Mouse (Mus musculus) adrenal gland, adult 18-20 months (tissue): ENCODE results near the gene Olfr972. TPM values are rescaled to one million over a fixed set of nuclear protein-coding genes. Genes with fewer than 3 reads are reported as not detected.
"Not testable (repeated sequence)": the region's sequence is repeated elsewhere in the genome, so short reads cannot be mapped to it uniquely, and the experiment has no call there.

Experiments
- DNase-seq, 2 experiments: peaks; one replicate each; pipeline ENCODE4 v3.0.0; 2021 to 2022; ENCODE audit warnings: low spot score in 2 of 2
- long read RNA-seq, 2 experiments: library from polyadenylated mRNA; stranded (forward); transcript quantifications; one replicate each; pipeline ENCODE4 v2.0.0; 2021
- total RNA-seq, 2 experiments: library from RNA; stranded (reverse); gene quantifications; 1 replicate in 1 of 2; 2 replicates in 1 of 2; pipeline ENCODE4 v1.2.3; 2021

The Olfr972 gene
- not detected for total RNA-seq
- long read RNA-seq, experiment 1, result 0 reads
- long read RNA-seq, experiment 2, result 0 reads

GRCm38 (mm10) chr9:39866122-39866521 is at the start of gene Olfr972:
Olfr972 (plus strand) TSS chr9:39866422.
- DNase-seq, result no peak

GRCm38 (mm10) chr9:39836576-39836975 is 29.6 kb upstream of the Olfr972 start, which contains the start of gene Olfr971:
Olfr971 (plus strand) TSS chr9:39836876.
- DNase-seq, result not testable (repeated sequence)

GRCm38 (mm10) chr9:39871986-39872385 is 5.8 kb downstream of the Olfr972 start:
- not testable (repeated sequence) for DNase-seq

GRCm38 (mm10) chr9:39877541-39878396 is 11.5 kb downstream of the Olfr972 start:
- DNase-seq, result not testable (repeated sequence)

GRCm38 (mm10) chr9:39905106-39905505 is 38.9 kb downstream of the Olfr972 start:
- DNase-seq, result no peak

GRCm38 (mm10) chr9:39907036-39907435 is 40.8 kb downstream of the Olfr972 start, which contains the start of gene Olfr229:
Olfr229 (plus strand) TSS chr9:39907336.
- no peak for DNase-seq

GRCm38 (mm10) chr9:39909939-39910338 is 43.7 kb downstream of the Olfr972 start:
- DNase-seq, result no peak

Other genes with a start within 250 kb of the Olfr972 start
- not detected for gene Olfr960, start 245.0 kb upstream of the Olfr972 start, total RNA-seq
- not detected for gene Olfr961, start 221.3 kb upstream of the Olfr972 start, total RNA-seq
- not detected for gene Olfr963, start 199.2 kb upstream of the Olfr972 start, total RNA-seq
- gene Olfr149, start 159.3 kb upstream of the Olfr972 start, total RNA-seq, result not detected
- gene Olfr965, start 155.1 kb upstream of the Olfr972 start, total RNA-seq, result not detected
- not detected for gene Olfr150, start 135.4 kb upstream of the Olfr972 start, total RNA-seq
- not detected for gene Olfr967, start 120.2 kb upstream of the Olfr972 start, total RNA-seq
- not detected for gene Olfr968, start 83.2 kb upstream of the Olfr972 start, total RNA-seq
- gene Olfr969, start 75.5 kb upstream of the Olfr972 start, total RNA-seq, result not detected
- gene Olfr970, start 57.6 kb upstream of the Olfr972 start, total RNA-seq, result not detected
- not detected for gene Olfr971, start 29.5 kb upstream of the Olfr972 start, total RNA-seq
- not detected for gene Olfr229, start 40.9 kb downstream of the Olfr972 start, total RNA-seq
- gene Olfr974, start 71.1 kb downstream of the Olfr972 start, total RNA-seq, result not detected
- gene Olfr975, start 85.6 kb downstream of the Olfr972 start, total RNA-seq, result not detected
- not detected for gene Olfr976, start 94.7 kb downstream of the Olfr972 start, total RNA-seq
- not detected for gene Olfr978, start 125.7 kb downstream of the Olfr972 start, total RNA-seq
- not detected for gene Olfr979, start 137.0 kb downstream of the Olfr972 start, total RNA-seq
- gene Olfr980, start 143.2 kb downstream of the Olfr972 start, total RNA-seq, result not detected
- gene Olfr981, start 155.0 kb downstream of the Olfr972 start, total RNA-seq, result not detected
- not detected for gene Olfr982, start 207.4 kb downstream of the Olfr972 start, total RNA-seq
- gene Olfr983, start 227.2 kb downstream of the Olfr972 start, total RNA-seq, result not detected
- not detected for gene Olfr984, start 247.8 kb downstream of the Olfr972 start, total RNA-seq